Mouse (Mus musculus) embryonic facial prominence, embryonic 14.5 days (tissue): ENCODE results near the gene Msn. TPM values are rescaled to one million over a fixed set of nuclear protein-coding genes. Genes with fewer than 3 reads are reported as not detected.
A peak's percentile ranks its signal among the peaks of the same experiment; 100 is the strongest.

ENCODE experiments used
- ATAC-seq: fragments of 200-750 bp; cut with Nextera tagmentation; 2 replicates; pipeline ENCODE4 v1.8.0; 2017; ENCODE audit warnings: low read depth, moderate number of reproducible peaks, moderate TSS enrichment
- DNase-seq: peaks from one replicate; pipeline ENCODE4 v3.0.0-alpha.2; 2015; ENCODE audit warnings: low spot score
- H3K27ac ChIP-seq: fragments of 300-500 bp; sonication (generic); replicated peaks from 2 replicates; pipeline ENCODE4 v1.5.1; 2014; ENCODE audit warnings: low read depth, mild to moderate bottlenecking, low read length, moderate library complexity
- H3K27me3 ChIP-seq: fragments of 300-500 bp; sonication (generic); replicated peaks from 2 replicates; pipeline ENCODE4 v1.6.1; 2014; ENCODE audit warnings: low read length; ENCODE audit not compliant: control insufficient read depth, insufficient read depth
- H3K36me3 ChIP-seq: fragments of 300-500 bp; sonication (generic); 2 replicates; pipeline ENCODE4 v1.6.1; 2014; ENCODE audit warnings: low read length, mixed read lengths; ENCODE audit not compliant: control insufficient read depth, insufficient read depth
- H3K4me1 ChIP-seq: fragments of 300-500 bp; sonication (generic); 2 replicates; pipeline ENCODE4 v1.6.1; 2014; ENCODE audit warnings: antibody characterized with exemption, low read length; ENCODE audit not compliant: control insufficient read depth, insufficient read depth
- H3K4me2 ChIP-seq: fragments of 300-500 bp; sonication (generic); 2 replicates; pipeline ENCODE4 v1.6.1; 2014; ENCODE audit warnings: low read depth, mild to moderate bottlenecking, low read length, moderate library complexity, mixed read lengths
- H3K4me3 ChIP-seq: fragments of 300-500 bp; sonication (generic); 2 replicates; pipeline ENCODE4 v1.5.1; 2014; ENCODE audit warnings: low read depth, mild to moderate bottlenecking, low read length
- H3K9ac ChIP-seq: fragments of 300-500 bp; sonication (generic); 2 replicates; pipeline ENCODE4 v1.6.1; 2014; ENCODE audit warnings: low read depth, mild to moderate bottlenecking, low read length, moderate library complexity, mixed read lengths
- H3K9me3 ChIP-seq: fragments of 300-500 bp; sonication (generic); 2 replicates; pipeline ENCODE4 v1.6.1; 2016; ENCODE audit warnings: low read length; ENCODE audit not compliant: control insufficient read depth
- WGBS: fragments of 180-500 bp; shearing (Covaris S2); extraction: QIAGEN DNeasy Blood & Tissue Kit; methylation state at CpG from one replicate; pipeline ENCODE4 v1.1.7; 2014; 5-methylcytosine and 5-hydroxymethylcytosine counted together
- polyA plus RNA-seq: library from polyadenylated mRNA; unstranded; fragments of >200 nt; fragmentation: Nextera tagmentation; extraction: Ambion mirVana; gene quantifications from 2 replicates; pipeline ENCODE4 v1.2.1, GENCODE M21; 2014

The Msn gene
- polyA plus RNA-seq, 1 experiment from 2014 or later, result 129 TPM

GRCm38 (mm10) chrX:96134243-96134661, 38.4 kb downstream of the Msn start:
- 70% methylated on average over 5 of the region's 5 CpGs for WGBS
- H3K4me3 ChIP-seq, result no peak overlapping the region

GRCm38 (mm10) chrX:96134840-96135580, 39.2 kb downstream of the Msn start:
- DNase-seq (no peak), ATAC-seq (no peak)
- Histone ChIP-seq H3K36me3 (no peaks in the 10 kb centered on the region), H3K27me3 (no peaks in the 10 kb centered on the region), H3K4me1 (no peaks in the 10 kb centered on the region), H3K4me3 (no peak overlapping the region), H3K27ac (no peak overlapping the region), H3K9ac (no peak overlapping the region), H3K4me2 (no peak overlapping the region), H3K9me3 (no peaks in the 10 kb centered on the region)
- 77% methylated on average over 6 of the region's 6 CpGs for WGBS

More at GRCm38 (mm10) chrX:96134243-96134661, 38.4 kb downstream of the Msn start:
- no peak for ATAC-seq
- DNase-seq, result no peak
- Histone ChIP-seq H3K9ac (no peak overlapping the region), H3K4me2 (no peak overlapping the region), H3K9me3 (no peaks in the 10 kb centered on the region), H3K27me3 (no peaks in the 10 kb centered on the region), H3K36me3 (no peaks in the 10 kb centered on the region), H3K4me1 (no peaks in the 10 kb centered on the region), H3K27ac (no peak overlapping the region)

- 80% methylated on average over 4 of the region's 4 CpGs for WGBS
- Histone ChIP-seq H3K27ac (no peak overlapping the region), H3K9me3 (no peaks in the 10 kb centered on the region)
Measured at GRCm38 (mm10) chrX:96135581-96135980, 39.7 kb downstream of the Msn start.

GRCm38 (mm10) chrX:96139262-96139661, 43.4 kb downstream of the Msn start:
- no peak overlapping the region for H3K9ac ChIP-seq
- ATAC-seq, result no peak
- no peaks in the 10 kb centered on the region for H3K9me3 ChIP-seq
- H3K27ac ChIP-seq, result no peak overlapping the region
- WGBS, result 93% methylated on average over 2 of the region's 2 CpGs
- no peak for DNase-seq
- H3K4me2 ChIP-seq, result no peak overlapping the region
- no peak overlapping the region for H3K4me3 ChIP-seq
- no peaks in the 10 kb centered on the region for H3K27me3 ChIP-seq
- H3K36me3 ChIP-seq, result no peaks in the 10 kb centered on the region
- no peaks in the 10 kb centered on the region for H3K4me1 ChIP-seq

More at GRCm38 (mm10) chrX:96135581-96135980, 39.7 kb downstream of the Msn start:
- ATAC-seq (no peak), DNase-seq (no peak)
- Histone ChIP-seq H3K4me1 (no peaks in the 10 kb centered on the region), H3K4me2 (no peak overlapping the region), H3K4me3 (no peak overlapping the region), H3K27me3 (no peaks in the 10 kb centered on the region), H3K9ac (no peak overlapping the region), H3K36me3 (no peaks in the 10 kb centered on the region)

DNA sequence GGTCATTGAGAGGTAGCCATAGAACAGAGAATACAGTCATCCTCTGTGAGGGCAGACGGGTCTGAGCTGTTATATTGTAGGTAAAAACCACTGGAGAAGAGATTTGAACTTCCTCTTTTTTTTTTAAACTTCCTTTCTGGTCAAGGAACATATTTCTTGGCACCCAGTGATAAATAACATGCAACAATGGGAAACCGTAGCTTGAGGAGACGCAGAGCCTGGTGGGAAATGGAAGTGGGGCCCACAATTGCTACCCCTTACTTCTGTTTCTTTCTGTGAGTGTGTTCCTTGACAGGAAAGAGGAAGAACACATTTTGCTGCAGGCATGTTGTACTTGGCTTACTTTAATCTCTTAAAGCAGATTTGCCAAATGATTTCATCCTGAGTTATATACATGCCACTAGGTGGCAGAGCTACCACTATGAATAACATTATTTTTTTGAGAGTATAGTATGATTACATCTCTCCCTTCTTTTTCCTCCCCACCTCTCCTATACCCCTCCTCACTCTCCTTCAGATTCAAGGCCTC, 49.2 kb downstream of the Msn start:
- Histone ChIP-seq H3K36me3 (no peaks in the 10 kb centered on the region), H3K9ac (no peak overlapping the region), H3K4me3 (no peak overlapping the region), H3K27ac (no peak overlapping the region), H3K4me2 (no peak overlapping the region), H3K27me3 (no peaks in the 10 kb centered on the region; the same call in 1 of the 2 replicates), H3K4me1 (no peaks in the 10 kb centered on the region), H3K9me3 (no peaks in the 10 kb centered on the region)
- peak; percentile 26 for DNase-seq
- 71% methylated on average over 3 of the region's 3 CpGs for WGBS
- ATAC-seq, result no peak

- ATAC-seq, result no peak
- Histone ChIP-seq H3K27ac (no peak overlapping the region), H3K36me3 (no peaks in the 10 kb centered on the region), H3K9ac (no peak overlapping the region), H3K4me2 (no peak overlapping the region), H3K4me3 (no peak overlapping the region), H3K4me1 (no peaks in the 10 kb centered on the region), H3K9me3 (no peaks in the 10 kb centered on the region), H3K27me3 (no peaks in the 10 kb centered on the region; the same call in 1 of the 2 replicates)
- DNase-seq, result no peak
- WGBS, result 71% methylated on average over 2 of the region's 2 CpGs
Measured at GRCm38 (mm10) chrX:96148217-96148616, 52.4 kb downstream of the Msn start.

DNA sequence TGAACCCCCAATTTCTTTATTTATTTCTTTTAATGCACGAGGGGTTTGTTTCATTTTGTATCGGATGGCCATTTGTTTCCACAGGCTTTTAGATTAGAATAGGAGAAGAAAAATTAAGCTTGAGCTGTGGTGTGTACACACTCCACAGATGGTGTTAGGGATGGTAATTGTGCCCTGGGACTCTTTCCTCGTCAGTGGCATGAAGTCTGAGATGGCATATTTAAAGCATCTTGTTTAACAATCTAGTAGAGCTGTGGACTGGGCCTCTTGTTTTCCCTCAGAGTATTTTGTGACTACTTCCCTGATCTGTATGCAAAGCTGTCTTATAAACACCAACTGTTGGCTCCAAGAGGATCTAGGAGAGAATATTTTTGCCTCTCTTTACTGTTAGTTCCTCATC, 57.5 kb downstream of the Msn start:
- no peaks in the 10 kb centered on the region for H3K27me3 ChIP-seq
- no peak overlapping the region for H3K27ac ChIP-seq
- 0 out of 2 replicates have a peak, but pooled peaks cover 2% of the 10 kb centered on the region for H3K36me3 ChIP-seq
- no peaks in the 10 kb centered on the region for H3K9me3 ChIP-seq
- no peak overlapping the region for H3K9ac ChIP-seq
- DNase-seq (no peak), ATAC-seq (no peak)
- H3K4me1 ChIP-seq, result no peaks in the 10 kb centered on the region
- 81% methylated on average over 3 of the region's 3 CpGs for WGBS
- H3K4me3 ChIP-seq, result no peak overlapping the region
- no peak overlapping the region for H3K4me2 ChIP-seq

DNA sequence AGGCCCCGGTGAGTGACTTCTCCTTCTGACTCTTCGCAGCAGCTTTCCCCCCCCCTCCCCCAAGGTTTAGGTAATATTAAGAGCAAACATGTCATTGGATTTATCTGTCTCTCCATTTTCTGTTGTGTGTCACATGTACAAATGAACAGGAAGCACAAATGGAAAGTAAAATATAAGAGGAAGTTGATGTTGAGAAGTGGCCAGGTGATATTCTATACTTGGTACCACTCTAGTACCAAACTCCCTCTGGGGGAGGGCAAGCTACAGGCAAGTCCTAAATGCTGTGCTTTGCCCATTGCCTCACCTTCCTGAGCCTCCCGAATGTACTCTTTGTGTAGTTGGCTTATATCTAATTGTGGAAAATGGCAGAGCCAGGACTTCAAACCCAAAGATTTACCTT, 62.1 kb downstream of the Msn start:
- no peak for DNase-seq
- ATAC-seq, result no peak
- Histone ChIP-seq H3K36me3 (0 out of 2 replicates have a peak, but pooled peaks cover 2% of the 10 kb centered on the region), H3K4me1 (no peaks in the 10 kb centered on the region), H3K4me3 (no peak overlapping the region), H3K27me3 (no peaks in the 10 kb centered on the region), H3K9me3 (no peaks in the 10 kb centered on the region), H3K9ac (no peak overlapping the region), H3K27ac (no peak overlapping the region), H3K4me2 (no peak overlapping the region)
- 92% methylated on average over 3 of the region's 3 CpGs for WGBS

- H3K9me3 ChIP-seq, result no peaks in the 10 kb centered on the region
- no peak overlapping the region for H3K27ac ChIP-seq
- no peak overlapping the region for H3K4me2 ChIP-seq
- no peaks in the 10 kb centered on the region; the same call in 1 of the 2 replicates for H3K27me3 ChIP-seq
- peaks cover 10% of the 10 kb centered on the region; the same call in 1 of the 2 replicates for H3K36me3 ChIP-seq
- peak; percentile 19 for DNase-seq
- no peak for ATAC-seq
- no peaks in the 10 kb centered on the region for H3K4me1 ChIP-seq
- WGBS, result 70% methylated on average over 2 of the region's 2 CpGs
- H3K9ac ChIP-seq, result no peak overlapping the region
- no peak overlapping the region for H3K4me3 ChIP-seq
Measured at GRCm38 (mm10) chrX:96162571-96162970, 66.7 kb downstream of the Msn start.
